Mouse (Mus musculus) layer of hippocampus, adult 11-12 months (tissue): ENCODE results near the gene Zfp804b.
"Not testable (repeated sequence)": the region's sequence is repeated elsewhere in the genome, so short reads cannot be mapped to it uniquely, and the experiment has no call there.

Experiments used
- DNase-seq: peaks from one replicate; pipeline ENCODE4 v3.0.0; 2022; ENCODE audit warnings: low spot score

The Zfp804b gene

DNA sequence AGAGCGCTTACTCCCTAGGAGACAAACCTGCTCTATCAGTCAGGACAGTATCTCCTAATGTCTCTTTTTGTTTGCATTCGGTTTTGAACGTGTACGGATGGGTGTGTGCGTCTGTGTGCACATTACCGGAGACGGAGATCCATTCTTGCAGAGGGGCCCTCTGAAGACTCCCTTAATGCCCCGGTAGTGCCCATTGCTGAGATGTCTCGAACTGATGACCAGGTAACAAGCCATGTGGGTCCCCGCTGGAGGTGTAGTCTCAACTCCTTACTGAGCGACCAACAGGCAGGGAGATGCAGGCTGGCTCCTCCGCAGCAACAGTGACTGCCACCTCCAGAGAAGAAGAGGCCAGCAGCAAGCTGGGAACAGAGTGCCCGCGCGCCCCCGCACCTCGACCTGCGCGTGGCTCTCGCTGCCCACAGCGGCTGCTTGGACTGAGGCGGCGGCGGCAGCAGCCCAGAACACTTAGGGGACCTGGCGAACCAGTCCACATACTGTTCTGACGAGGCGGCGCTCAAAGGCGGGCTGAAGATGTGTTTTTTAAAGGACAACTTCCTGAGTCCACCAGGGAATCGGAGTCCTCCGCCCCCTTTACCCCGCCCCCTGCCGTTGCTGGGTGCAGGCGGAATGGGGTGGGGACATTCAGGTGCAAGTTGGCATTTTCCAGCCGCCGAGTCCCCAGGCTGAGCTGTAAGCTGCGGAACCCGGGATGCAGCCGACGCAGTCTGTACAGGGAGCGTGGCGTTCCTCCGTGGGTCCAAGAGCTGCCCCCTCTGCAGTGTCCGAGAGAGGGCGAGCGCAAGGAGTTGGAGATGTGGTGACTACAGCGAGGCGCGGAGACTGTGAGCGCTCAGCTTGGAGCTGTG, at the start of gene Zfp804b:
TSS of gene Zfp804b (minus strand) at position 612 of the 866 bp plus-strand sequence.
- peak; percentile 12 for DNase-seq

GRCm38 (mm10) chr5:7364616-7365015, 20.1 kb upstream of the Zfp804b start:
- DNase-seq = not testable (repeated sequence)

- no peak for DNase-seq
Observed at GRCm38 (mm10) chr5:7345011-7345389, 444 bp upstream of the Zfp804b start.

DNA sequence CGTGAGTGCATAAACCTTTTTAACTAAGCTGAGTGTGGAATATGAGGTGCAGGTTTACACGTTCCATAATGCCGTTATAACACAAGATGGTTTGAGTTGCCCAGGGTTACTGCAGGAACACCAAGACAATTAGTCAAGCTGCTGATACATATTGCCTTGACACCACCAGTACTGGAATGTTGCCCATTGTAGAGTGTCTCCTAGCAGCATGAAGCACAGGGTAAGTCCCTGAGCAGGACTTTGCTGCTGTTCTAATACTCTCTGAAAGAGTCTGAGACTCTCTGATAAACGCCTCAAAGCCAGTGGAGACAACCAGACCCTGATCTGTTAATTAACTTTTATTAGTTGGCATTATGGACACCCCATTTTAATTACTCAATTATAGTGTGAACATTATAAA, 19.0 kb downstream of the Zfp804b start:
- DNase-seq = no peak

- no peak for DNase-seq
Observed at GRCm38 (mm10) chr5:7303819-7304218, 40.7 kb downstream of the Zfp804b start, which contains the start of gene Tex47. Gene Tex47, plus strand, starts transcription at chr5:7304119.

DNA sequence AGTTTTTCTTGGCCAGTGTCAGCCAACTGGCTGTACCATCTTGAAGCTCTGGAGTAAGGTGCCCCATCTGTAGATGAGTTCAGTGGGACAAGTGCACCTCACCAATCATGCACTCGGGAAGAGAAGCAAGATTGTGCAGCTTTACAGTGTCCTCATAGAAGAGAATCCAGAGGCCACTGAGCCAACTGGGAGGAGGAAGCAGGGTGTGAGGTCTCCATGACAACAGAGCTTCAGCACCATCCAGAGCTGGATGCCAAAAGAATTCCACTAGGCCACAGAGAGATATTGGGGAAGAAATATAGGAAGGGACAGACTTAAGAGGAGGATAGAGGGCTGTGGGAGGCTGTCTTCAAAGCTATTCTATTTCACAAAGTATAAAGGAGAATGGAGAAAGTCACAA, 41.6 kb downstream of the Zfp804b start:
- no peak for DNase-seq

DNA sequence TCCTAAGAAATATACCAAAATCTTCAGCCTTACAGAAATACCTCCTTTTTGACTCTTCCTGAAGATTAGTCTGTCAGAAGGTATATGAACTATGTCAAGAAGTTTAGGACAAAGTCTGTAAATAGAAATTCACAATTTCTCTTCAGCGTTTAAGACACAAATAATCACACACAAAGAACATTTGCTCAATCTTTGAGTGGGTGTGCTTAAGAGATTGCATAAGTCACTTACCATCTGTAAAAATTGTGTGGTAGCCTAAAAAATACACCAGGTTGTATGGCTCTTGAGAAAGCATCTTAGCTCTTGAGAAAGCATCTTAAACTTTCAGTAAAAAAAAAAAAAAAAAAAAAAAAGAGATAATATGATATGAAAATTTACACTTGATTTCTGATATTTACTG, 60.2 kb downstream of the Zfp804b start:
- no peak for DNase-seq

DNA sequence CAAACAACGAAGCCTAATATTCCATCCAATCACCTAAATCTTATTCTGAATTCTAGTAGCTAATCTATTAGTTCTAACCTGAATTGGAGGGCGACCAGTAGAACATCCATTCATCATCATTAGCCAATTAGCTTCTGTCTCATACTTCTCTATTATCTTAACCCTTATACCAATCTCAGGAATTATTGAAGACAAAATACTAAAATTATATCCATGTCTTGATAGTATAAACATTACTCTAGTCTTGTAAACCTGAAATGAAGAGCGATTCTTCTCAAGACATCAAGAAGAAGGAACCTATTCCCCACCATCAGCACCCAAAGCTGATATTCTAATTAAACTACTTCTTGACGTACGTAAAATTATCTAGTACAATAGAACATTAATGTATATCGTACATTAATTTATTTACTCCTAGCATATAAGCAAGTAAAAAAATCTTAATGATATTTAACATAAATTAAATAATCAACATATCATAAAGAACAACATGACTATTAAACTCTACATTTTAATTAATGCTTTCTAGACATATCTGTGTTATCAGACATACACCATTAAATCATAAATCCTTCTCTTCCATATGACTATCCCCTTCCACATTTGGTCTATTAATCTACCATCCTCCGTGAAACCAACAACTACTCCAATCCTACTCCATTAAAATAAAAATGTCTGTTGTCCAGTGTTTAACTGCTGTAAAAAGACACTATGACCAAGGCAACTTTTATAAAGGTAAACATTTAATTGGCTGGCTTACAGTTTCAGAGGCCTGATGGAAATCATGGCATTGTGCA, 67.7 kb downstream of the Zfp804b start:
- no peak for DNase-seq

DNA sequence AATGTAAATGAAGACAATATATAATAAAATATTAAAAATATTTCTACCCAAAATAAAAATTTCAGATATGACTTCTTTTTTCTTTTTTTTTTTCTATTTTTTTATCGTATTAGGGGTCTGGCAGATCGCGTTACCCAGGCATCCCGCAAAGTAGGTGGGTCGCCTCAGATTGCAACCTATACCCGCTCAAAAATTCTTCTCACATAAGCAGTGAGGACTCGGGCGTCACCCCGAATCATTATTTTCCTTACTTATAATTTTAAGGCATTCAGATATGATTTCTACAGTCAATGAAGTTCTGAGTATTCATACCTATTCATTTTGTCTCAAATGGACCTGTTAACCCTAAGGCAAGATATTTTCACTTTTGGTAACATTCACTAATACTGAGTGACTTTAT, 167.0 kb downstream of the Zfp804b start:
- no peak for DNase-seq

- no peak for DNase-seq
Observed at GRCm38 (mm10) chr5:7139658-7140057, 204.9 kb downstream of the Zfp804b start.

- no peak for DNase-seq
Observed at GRCm38 (mm10) chr5:7102387-7102786, 242.2 kb downstream of the Zfp804b start.

DNA sequence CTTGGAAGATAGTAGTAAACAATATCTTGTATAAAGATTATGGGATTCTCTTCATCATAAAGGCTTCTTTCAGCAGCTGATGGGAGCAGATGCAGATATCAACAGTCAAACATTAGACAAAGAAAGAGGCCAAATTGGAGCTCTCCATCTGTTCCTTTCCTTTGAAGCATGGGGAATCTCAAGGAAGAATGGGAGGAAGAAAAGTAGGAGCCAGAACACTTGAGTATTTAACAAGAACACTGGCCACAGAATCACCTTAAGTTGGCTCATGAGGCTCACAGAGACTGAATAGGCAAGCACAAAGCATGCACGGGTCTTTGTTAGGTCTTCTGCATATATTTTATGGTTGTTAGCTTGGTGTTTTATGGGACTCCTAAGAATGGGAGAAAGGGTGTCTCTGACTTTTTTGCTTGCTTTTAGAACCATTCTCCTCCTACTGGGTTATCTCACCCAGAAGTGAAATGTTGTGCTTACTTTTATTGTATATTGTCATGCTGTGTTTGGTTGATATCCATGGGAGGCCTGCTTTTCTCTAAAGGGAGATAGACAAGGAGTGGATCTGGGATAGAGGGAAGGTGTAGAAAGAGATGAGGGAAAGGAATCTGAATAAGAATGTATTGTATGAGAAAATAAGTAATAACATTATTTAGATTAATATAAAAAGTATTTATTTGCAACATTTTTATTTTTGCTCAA, 270.5 kb downstream of the Zfp804b start:
- no peak for DNase-seq

GRCm38 (mm10) chr5:7007468-7007867, 337.1 kb downstream of the Zfp804b start:
- no peak for DNase-seq

DNA sequence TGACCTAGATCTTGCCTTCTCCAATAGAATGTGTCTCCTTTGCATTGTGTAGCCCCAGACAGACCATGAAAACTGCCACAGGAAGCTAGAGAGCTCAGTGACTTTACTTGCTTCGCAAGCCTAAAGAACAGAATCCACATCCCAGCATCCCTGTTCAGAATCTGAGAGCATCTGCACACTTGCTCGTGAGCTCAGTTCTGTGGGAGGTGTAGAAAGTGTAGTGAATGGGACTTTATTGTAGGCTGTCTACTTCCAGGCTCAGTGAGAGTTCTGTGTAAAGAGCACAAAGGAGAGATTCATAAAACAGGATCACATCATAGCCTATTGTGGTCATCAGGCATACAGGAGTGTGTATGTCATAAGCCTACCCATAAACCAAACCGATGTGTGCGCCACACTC, 360.6 kb downstream of the Zfp804b start:
- DNase-seq = no peak

GRCm38 (mm10) chr5:6934837-6935236, 409.7 kb downstream of the Zfp804b start:
- no peak for DNase-seq

- no peak for DNase-seq
Observed at GRCm38 (mm10) chr5:6911290-6911689, 433.3 kb downstream of the Zfp804b start.

- DNase-seq = no peak
Observed at GRCm38 (mm10) chr5:6881396-6881795, 463.2 kb downstream of the Zfp804b start.

GRCm38 (mm10) chr5:6871566-6871965, 473.0 kb downstream of the Zfp804b start:
- DNase-seq = no peak

DNA sequence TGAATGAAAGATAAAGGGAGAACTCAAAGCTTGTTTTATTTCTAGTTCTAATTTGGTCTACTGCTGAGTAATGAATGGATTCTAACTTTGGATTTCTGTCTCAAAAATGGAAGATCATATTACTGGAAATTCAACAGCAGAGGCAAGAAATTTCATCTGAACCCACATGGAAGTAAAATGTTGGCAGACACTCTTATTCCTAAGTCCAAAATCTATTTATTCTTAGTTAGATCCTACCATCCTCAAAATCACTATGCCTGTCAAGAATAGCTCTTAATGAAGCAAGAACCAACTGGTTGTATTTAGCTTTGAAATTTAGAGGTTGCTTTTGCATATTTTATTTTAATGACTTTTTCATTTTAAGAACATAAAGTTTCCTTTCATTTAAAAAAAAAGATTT, 473.6 kb downstream of the Zfp804b start:
- DNase-seq = no peak

DNA sequence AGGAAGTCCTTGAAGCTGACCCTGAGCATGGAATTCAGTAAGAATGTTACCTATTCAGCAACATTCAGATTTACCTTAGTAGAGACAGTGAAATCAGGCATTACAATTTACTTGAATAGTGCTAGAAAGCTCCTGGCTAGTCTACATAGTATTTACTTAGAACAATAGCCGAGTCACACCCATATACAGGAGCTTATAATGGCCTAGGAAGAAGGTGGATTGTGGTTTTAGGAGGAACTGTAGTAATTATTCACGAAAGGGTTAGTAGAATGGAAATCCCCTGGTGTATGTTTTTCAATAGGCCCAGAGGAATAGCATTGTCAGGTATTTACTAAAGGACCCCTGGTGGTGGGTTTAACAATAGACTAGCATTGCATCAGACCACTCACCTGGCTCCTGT, 549.2 kb downstream of the Zfp804b start:
- DNase-seq = no peak

DNA sequence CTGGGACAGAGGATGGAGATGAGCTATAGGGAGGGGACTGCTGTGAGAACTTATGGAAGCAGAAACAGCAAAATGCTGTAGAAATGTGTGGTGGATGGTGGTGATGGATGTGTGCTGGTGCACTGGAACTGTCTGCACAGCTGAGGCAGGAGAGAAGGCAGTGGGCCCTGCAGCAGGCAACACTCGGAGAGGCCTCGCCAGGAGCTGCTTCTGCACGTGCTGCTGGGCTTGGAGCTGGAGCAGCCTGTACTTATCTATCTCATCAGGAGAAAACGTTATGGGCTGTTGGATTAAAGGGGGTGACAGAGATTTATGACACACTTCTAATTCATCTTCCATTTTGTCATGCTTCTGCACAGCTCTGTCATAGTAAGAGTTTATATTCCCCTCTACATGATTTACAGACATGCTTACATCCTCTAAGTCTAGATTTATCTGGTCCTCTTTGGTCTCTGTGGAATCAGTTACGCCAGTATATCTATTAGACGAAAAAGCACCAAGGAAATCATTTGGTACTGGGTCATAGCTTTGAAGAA, 575.1 kb downstream of the Zfp804b start:
- no peak for DNase-seq
